Mouse (Mus musculus) intestine, embryonic 14.5 days (tissue): ENCODE results near the gene Uroc1. TPM values are rescaled to one million over a fixed set of nuclear protein-coding genes. Genes with fewer than 3 reads are reported as not detected.

ENCODE experiments used
- ATAC-seq: fragments of 200-750 bp; cut with Nextera tagmentation; replicated peaks from 2 replicates; pipeline ENCODE4 v1.8.0; 2017; ENCODE audit warnings: low read depth, moderate number of reproducible peaks, moderate TSS enrichment, moderate library complexity; ENCODE audit not compliant: low FRiP score, low TSS enrichment
- DNase-seq: peaks from one replicate; pipeline ENCODE4 v3.0.0-alpha.2; 2018; ENCODE audit warnings: low spot score
- H3K27ac ChIP-seq: fragments of 300-500 bp; sonication (generic); 2 replicates; pipeline ENCODE4 v1.5.1; 2014; ENCODE audit warnings: low read depth, mild to moderate bottlenecking, control low read depth
- H3K27me3 ChIP-seq: fragments of 300-500 bp; sonication (generic); replicated peaks from 2 replicates; pipeline ENCODE4 v1.6.1; 2014; ENCODE audit warnings: low read length, control low read depth; ENCODE audit not compliant: control insufficient read depth, insufficient read depth
- H3K36me3 ChIP-seq: fragments of 300-500 bp; sonication (generic); 2 replicates; pipeline ENCODE4 v1.6.1; 2014; ENCODE audit warnings: low read length, control low read depth; ENCODE audit not compliant: control insufficient read depth, insufficient read depth
- H3K4me1 ChIP-seq: fragments of 300-500 bp; sonication (generic); replicated peaks from 2 replicates; pipeline ENCODE4 v1.6.1; 2014; ENCODE audit warnings: low read length, control low read depth, mixed read lengths; ENCODE audit not compliant: control insufficient read depth, insufficient read depth
- H3K4me2 ChIP-seq: fragments of 300-500 bp; sonication (generic); 2 replicates; pipeline ENCODE4 v1.6.1; 2014; ENCODE audit warnings: low read length
- H3K4me3 ChIP-seq: fragments of 300-500 bp; sonication (generic); 2 replicates; pipeline ENCODE4 v1.5.1; 2014; ENCODE audit warnings: low read depth, low read length, control low read depth, mixed read lengths
- H3K9ac ChIP-seq: fragments of 300-500 bp; sonication (generic); 2 replicates; pipeline ENCODE4 v1.6.1; 2014; ENCODE audit warnings: mild to moderate bottlenecking, low read length
- H3K9me3 ChIP-seq: fragments of 300-500 bp; sonication (generic); 2 replicates; pipeline ENCODE4 v1.6.1; 2016; ENCODE audit warnings: low read length, control low read depth; ENCODE audit not compliant: control insufficient read depth
- WGBS: fragments of 180-500 bp; shearing (Covaris S2); extraction: QIAGEN DNeasy Blood & Tissue Kit; methylation state at CpG from one replicate; pipeline ENCODE4 v1.1.7; 2014; 5-methylcytosine and 5-hydroxymethylcytosine counted together
- polyA plus RNA-seq: library from polyadenylated mRNA; unstranded; fragments of >200 nt; fragmentation: Nextera tagmentation; extraction: Ambion mirVana; gene quantifications from 2 replicates; pipeline ENCODE4 v1.2.1, GENCODE M21; 2014

Uroc1 gene
- polyA plus RNA-seq, 1 experiment from 2014 or later, result not detected

GRCm38 (mm10) chr6:90319475-90320191 is 13.5 kb upstream of the Uroc1 start:
- no peak for DNase-seq
- no peak for ATAC-seq
- 65% methylated on average over 7 of the region's 7 CpGs for WGBS
- Histone ChIP-seq H3K27ac (no peak overlapping the region), H3K4me3 (no peak overlapping the region), H3K4me2 (no peak overlapping the region), H3K4me1 (no peaks in the 10 kb centered on the region), H3K27me3 (no peaks in the 10 kb centered on the region), H3K36me3 (no peaks in the 10 kb centered on the region), H3K9ac (no peak overlapping the region), H3K9me3 (no peaks in the 10 kb centered on the region)

DNA sequence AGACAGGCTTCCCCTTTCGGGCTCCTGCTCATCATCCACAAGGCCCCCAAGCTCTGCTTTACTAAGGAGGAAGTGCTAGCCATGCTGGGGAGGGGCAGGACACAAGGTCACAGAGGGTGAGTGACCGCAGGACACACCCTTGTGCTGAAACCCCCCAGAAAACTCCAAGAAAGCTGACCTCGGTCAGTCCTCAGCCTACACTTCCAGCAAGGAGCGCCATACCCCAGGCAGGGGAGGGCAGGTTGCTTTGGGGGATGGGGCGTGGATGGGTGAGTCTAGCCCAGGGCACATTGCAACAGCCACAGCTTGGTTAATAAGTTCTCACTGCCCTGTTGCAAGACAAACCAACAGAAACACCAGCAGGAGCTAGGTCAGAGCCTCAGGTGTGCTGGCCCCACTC is 12.7 kb upstream of the Uroc1 start:
- Histone ChIP-seq H3K4me3 (no peak overlapping the region), H3K4me1 (no peaks in the 10 kb centered on the region), H3K36me3 (no peaks in the 10 kb centered on the region), H3K9ac (no peak overlapping the region), H3K27ac (no peak overlapping the region), H3K27me3 (0 out of 2 replicates have a peak, but pooled peaks cover 1% of the 10 kb centered on the region), H3K9me3 (no peaks in the 10 kb centered on the region), H3K4me2 (no peak overlapping the region)
- ATAC-seq, result no peak
- 75% methylated on average over 5 of the region's 5 CpGs for WGBS
- no peak for DNase-seq

DNA sequence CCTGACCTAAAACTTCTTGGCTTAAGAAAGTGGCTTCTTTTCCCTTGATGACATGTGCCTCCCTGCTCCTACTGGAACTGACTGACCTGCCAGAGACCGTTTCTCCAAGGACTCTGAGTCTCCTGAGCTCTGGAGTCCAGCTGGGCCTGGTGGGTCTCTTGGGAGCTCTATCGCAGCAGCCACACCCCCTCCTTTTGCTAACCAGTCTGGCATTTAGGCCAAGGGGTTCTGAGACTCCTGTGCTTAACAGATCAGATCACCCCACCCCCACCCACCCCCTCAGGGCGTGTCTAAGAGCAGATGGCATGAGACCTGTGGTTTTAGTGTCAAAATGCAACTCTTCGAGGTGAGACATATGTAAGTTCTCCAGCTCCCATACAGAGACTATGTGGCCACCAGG is 11.3 kb upstream of the Uroc1 start:
- Histone ChIP-seq H3K4me1 (no peaks in the 10 kb centered on the region), H3K4me3 (no peak overlapping the region)
- 41% methylated on average over 4 of the region's 4 CpGs for WGBS

GRCm38 (mm10) chr6:90324026-90324425 is 9.1 kb upstream of the Uroc1 start:
- H3K27ac ChIP-seq, result no peak overlapping the region
- no peak for DNase-seq
- H3K9ac ChIP-seq, result no peak overlapping the region
- H3K9me3 ChIP-seq, result no peaks in the 10 kb centered on the region
- no peaks in the 10 kb centered on the region for H3K4me1 ChIP-seq
- H3K4me2 ChIP-seq, result no peak overlapping the region
- no peak overlapping the region for H3K4me3 ChIP-seq
- 71% methylated on average over 3 of the region's 3 CpGs for WGBS
- H3K27me3 ChIP-seq, result 0 out of 2 replicates have a peak, but pooled peaks cover 3% of the 10 kb centered on the region
- no peak for ATAC-seq
- no peaks in the 10 kb centered on the region for H3K36me3 ChIP-seq

More for the DNA sequence above, 11.3 kb upstream of the Uroc1 start:
- Histone ChIP-seq H3K27me3 (0 out of 2 replicates have a peak, but pooled peaks cover 3% of the 10 kb centered on the region), H3K27ac (no peak overlapping the region), H3K36me3 (no peaks in the 10 kb centered on the region), H3K9ac (no peak overlapping the region), H3K4me2 (no peak overlapping the region), H3K9me3 (no peaks in the 10 kb centered on the region)
- no peak for DNase-seq
- no peak for ATAC-seq

DNA sequence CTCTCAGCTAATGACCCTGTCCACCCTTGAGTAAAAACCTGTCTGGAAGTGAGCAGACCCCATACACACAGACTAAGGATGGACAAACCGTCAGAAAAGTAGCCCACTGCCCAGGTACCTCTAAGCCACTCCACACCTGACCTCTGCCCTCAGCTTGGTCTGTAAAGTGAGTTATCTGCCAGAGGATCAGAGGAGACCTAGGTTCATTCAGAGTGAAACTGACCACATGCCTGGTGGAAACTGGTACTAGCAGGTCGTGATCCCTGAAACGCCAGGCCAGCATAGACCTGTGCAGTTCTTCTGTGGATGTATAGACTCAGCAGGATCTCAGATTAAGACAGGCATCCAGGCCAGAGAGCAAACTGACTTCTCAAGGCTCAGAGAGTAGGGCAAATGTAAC is 8.6 kb upstream of the Uroc1 start:
- no peaks in the 10 kb centered on the region for H3K36me3 ChIP-seq
- no peak overlapping the region for H3K27ac ChIP-seq
- no peak overlapping the region for H3K4me3 ChIP-seq
- WGBS, result 60% methylated on average over 3 of the region's 3 CpGs
- H3K27me3 ChIP-seq, result 0 out of 2 replicates have a peak, but pooled peaks cover 3% of the 10 kb centered on the region
- no peak overlapping the region for H3K9ac ChIP-seq
- no peaks in the 10 kb centered on the region for H3K9me3 ChIP-seq
- peak overlapping the region; percentile 49 for H3K4me2 ChIP-seq
- DNase-seq (no peak), ATAC-seq (0 out of 2 replicates have a peak, but pooled peaks have one; percentile 7)
- H3K4me1 ChIP-seq, result no peaks in the 10 kb centered on the region

DNA sequence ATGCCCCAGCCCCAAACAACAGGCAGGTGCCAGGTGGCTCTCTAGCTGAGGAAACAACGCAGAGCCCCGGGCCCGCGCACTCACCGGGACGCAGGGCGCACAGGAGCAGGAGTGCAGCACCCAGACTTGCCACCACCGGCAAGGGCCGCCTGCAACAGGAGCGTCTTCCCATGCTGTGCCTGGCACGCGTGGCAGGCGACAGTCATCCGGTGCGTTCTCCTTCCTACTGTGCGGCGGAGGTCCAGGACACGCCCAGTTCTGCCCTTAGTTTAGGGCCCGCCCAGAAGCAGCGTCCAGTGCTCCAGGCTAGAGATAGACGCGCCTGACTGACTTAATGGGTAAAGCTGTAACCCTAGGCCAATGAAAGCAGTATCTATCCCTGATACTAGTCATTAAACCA is 8.1 kb upstream of the Uroc1 start, which contains the start of gene Chst13:
TSS of gene Chst13 (minus strand) at position 195 of the 400 bp plus-strand sequence.
- H3K27me3 ChIP-seq, result 0 out of 2 replicates have a peak, but pooled peaks cover 3% of the 10 kb centered on the region
- no peak for DNase-seq
- no peaks in the 10 kb centered on the region for H3K4me1 ChIP-seq
- no peaks in the 10 kb centered on the region for H3K36me3 ChIP-seq
- whole genome bisulfite sequencing, result 6% methylated on average over 22 of the region's 22 CpGs
- peak; percentile 29; the same call in 1 of the 2 replicates for ATAC-seq
- no peaks in the 10 kb centered on the region for H3K9me3 ChIP-seq
- no peak within 1 kb of the TSS for H3K27ac ChIP-seq
- peak within 1 kb of the TSS; percentile 49 for H3K4me2 ChIP-seq
- H3K9ac ChIP-seq, result no peak within 1 kb of the TSS
- peak within 1 kb of the TSS; percentile 20 for H3K4me3 ChIP-seq

DNA sequence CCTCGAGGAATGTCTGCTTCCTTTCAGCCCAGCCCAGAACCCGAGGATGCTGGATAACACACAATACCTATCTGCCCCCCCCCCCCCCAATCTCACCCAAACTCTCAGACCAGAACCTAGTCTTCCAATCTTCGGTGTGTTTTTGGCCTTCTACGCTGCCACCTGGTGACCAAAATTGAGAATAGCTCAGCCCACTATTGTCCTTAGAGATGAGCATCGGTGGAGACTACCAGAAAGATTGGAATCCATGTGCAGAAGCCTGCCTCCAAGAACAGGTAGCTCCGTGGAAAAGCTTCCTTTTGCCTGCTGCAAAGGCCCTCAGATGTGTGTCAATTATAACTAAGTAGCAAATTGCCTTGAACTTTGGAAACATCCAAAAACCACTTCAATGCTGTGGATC is 5.4 kb upstream of the Uroc1 start:
- no peak overlapping the region for H3K27ac ChIP-seq
- no peak overlapping the region for H3K9ac ChIP-seq
- 23% methylated on average over 6 of the region's 6 CpGs for WGBS

GRCm38 (mm10) chr6:90329953-90330352 is 3.1 kb upstream of the Uroc1 start:
- DNase-seq (no peak), ATAC-seq (no peak)
- no peaks in the 10 kb centered on the region for H3K9me3 ChIP-seq
- no peak overlapping the region for H3K27ac ChIP-seq
- no peak overlapping the region for H3K4me3 ChIP-seq
- H3K36me3 ChIP-seq, result no peaks in the 10 kb centered on the region
- 30% methylated on average over 1 of the region's 1 CpGs for WGBS
- H3K9ac ChIP-seq, result no peak overlapping the region
- no peaks in the 10 kb centered on the region for H3K4me1 ChIP-seq
- no peak overlapping the region for H3K4me2 ChIP-seq
- H3K27me3 ChIP-seq, result 0 out of 2 replicates have a peak, but pooled peaks cover 3% of the 10 kb centered on the region

More for the DNA sequence above, 5.4 kb upstream of the Uroc1 start:
- Histone ChIP-seq H3K27me3 (0 out of 2 replicates have a peak, but pooled peaks cover 3% of the 10 kb centered on the region), H3K9me3 (no peaks in the 10 kb centered on the region), H3K4me2 (no peak overlapping the region), H3K4me1 (no peaks in the 10 kb centered on the region), H3K36me3 (no peaks in the 10 kb centered on the region), H3K4me3 (no peak overlapping the region)
- no peak for ATAC-seq
- no peak for DNase-seq

DNA sequence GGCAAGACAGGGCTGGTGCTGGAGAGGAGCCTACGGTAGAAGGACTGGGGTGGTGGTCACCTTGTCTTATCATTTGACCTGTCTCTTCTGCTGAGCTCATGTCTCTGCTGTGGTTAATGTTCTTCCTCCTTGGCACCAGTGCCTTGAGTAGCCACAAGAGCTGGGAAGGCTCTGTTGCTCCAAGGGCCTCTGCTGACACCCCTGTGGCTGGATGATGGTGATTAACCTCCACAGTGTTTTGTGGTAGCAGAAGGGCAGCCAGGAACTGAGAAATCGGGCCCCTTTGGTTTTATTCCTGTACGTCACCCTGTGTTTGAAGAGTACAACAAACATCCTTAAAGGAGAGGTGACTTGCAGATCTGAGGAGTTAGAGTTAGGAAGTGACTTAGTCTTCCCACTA is 1.2 kb downstream of the Uroc1 start:
- DNase-seq (no peak), ATAC-seq (no peak)
- no peaks in the 10 kb centered on the region for H3K9me3 ChIP-seq
- H3K4me2 ChIP-seq, result no peak overlapping the region
- H3K4me1 ChIP-seq, result no peaks in the 10 kb centered on the region
- no peak overlapping the region for H3K4me3 ChIP-seq
- no peaks in the 10 kb centered on the region for H3K36me3 ChIP-seq
- H3K27me3 ChIP-seq, result no peaks in the 10 kb centered on the region
- H3K27ac ChIP-seq, result no peak overlapping the region
- WGBS, result 81% methylated on average over 3 of the region's 3 CpGs
- no peak overlapping the region for H3K9ac ChIP-seq
